Mouse (Mus musculus) gastrocnemius, adult 2 months (tissue): ENCODE results near the gene Susd1. TPM values are rescaled to one million over a fixed set of nuclear protein-coding genes. Genes with fewer than 3 reads are reported as not detected.

Experiments used
- DNase-seq: peaks from one replicate; pipeline ENCODE4 v3.0.0; 2022
- H3K27ac ChIP-seq: fragments of 200-600 bp; 2 replicates; pipeline ENCODE4 v1.8.1; 2022; ENCODE audit warnings: mild to moderate bottlenecking
- H3K4me3 ChIP-seq: fragments of 200-600 bp; 2 replicates; pipeline ENCODE4 v1.8.1; 2022; ENCODE audit warnings: mild to moderate bottlenecking, moderate library complexity
- CTCF ChIP-seq: fragments of 200-600 bp; IDR thresholded peaks from 2 replicates; pipeline ENCODE4 v1.8.1; 2022; ENCODE audit warnings: antibody characterized with exemption, mild to moderate bottlenecking, moderate library complexity
- intact Hi-C: fragments of 180-260 bp; cut with DNase I; formaldehyde crosslinking; loops from one replicate; pipeline ENCODE4 v1.15.1; 2025
- total RNA-seq, 2 experiments: library from RNA; stranded (reverse); gene quantifications; 2 replicates each; pipeline ENCODE4 v1.2.3; 2021

Gene Susd1
- total RNA-seq, 2 experiments from 2014 or later, result 0.43 to 1.0 TPM

GRCm38 (mm10) chr4:59385254-59385895 is 53.1 kb downstream of the Susd1 start:
- intact Hi-C loops, result no loop called here
- DNase-seq, result no peak

GRCm38 (mm10) chr4:59383791-59384190 is 54.6 kb downstream of the Susd1 start:
- Histone ChIP-seq H3K27ac (no peak overlapping the region), H3K4me3 (no peak overlapping the region)
- no peak for TF ChIP-seq CTCF
- intact Hi-C loops, result no loop called here
- DNase-seq, result no peak

More at GRCm38 (mm10) chr4:59385254-59385895, 53.1 kb downstream of the Susd1 start:
- TF ChIP-seq CTCF, result no peak
- H3K27ac ChIP-seq, result no peak overlapping the region
- no peak overlapping the region for H3K4me3 ChIP-seq

GRCm38 (mm10) chr4:59382131-59382530 is 56.3 kb downstream of the Susd1 start:
- intact Hi-C loops, result no loop called here
- TF ChIP-seq CTCF, result no peak
- H3K27ac ChIP-seq, result no peak overlapping the region
- no peak for DNase-seq
- H3K4me3 ChIP-seq, result no peak overlapping the region; the same call in 1 of the 2 replicates

- peak; percentile 59 for TF ChIP-seq CTCF
- no peak overlapping the region for H3K27ac ChIP-seq
- intact Hi-C loops, result no loop called here
- DNase-seq, result peak; percentile 78
- no peak overlapping the region for H3K4me3 ChIP-seq
Observed at GRCm38 (mm10) chr4:59381007-59381743, 57.3 kb downstream of the Susd1 start.

- no peak overlapping the region for H3K4me3 ChIP-seq
- no peak for DNase-seq
- intact Hi-C loops, result no loop called here
- no peak for TF ChIP-seq CTCF
- H3K27ac ChIP-seq, result no peak overlapping the region
Observed at GRCm38 (mm10) chr4:59380478-59380877, 58.0 kb downstream of the Susd1 start.

- intact Hi-C loops, result no loop called here
- Histone ChIP-seq H3K27ac (no peak overlapping the region), H3K4me3 (no peak overlapping the region)
- TF ChIP-seq CTCF, result no peak
- no peak for DNase-seq
Observed at GRCm38 (mm10) chr4:59379876-59380275, 58.6 kb downstream of the Susd1 start.

- intact Hi-C loops, result no loop called here
- no peak for TF ChIP-seq CTCF
- no peak for DNase-seq
- Histone ChIP-seq H3K4me3 (no peak overlapping the region), H3K27ac (no peak overlapping the region)
Observed at GRCm38 (mm10) chr4:59378631-59379030, 59.8 kb downstream of the Susd1 start.

GRCm38 (mm10) chr4:59374271-59374938 is 64.0 kb downstream of the Susd1 start:
- no peak for TF ChIP-seq CTCF
- Histone ChIP-seq H3K4me3 (no peak overlapping the region), H3K27ac (no peak overlapping the region)
- intact Hi-C loops, result no loop called here
- DNase-seq, result no peak

- H3K4me3 ChIP-seq, result no peak overlapping the region
- TF ChIP-seq CTCF, result no peak
- DNase-seq, result no peak
- intact Hi-C loops, result no loop called here
- H3K27ac ChIP-seq, result no peak overlapping the region
Observed at GRCm38 (mm10) chr4:59372546-59373157, 65.8 kb downstream of the Susd1 start.

GRCm38 (mm10) chr4:59371910-59372309 is 66.5 kb downstream of the Susd1 start:
- H3K4me3 ChIP-seq, result no peak overlapping the region
- no peak for DNase-seq
- H3K27ac ChIP-seq, result no peak overlapping the region
- intact Hi-C loops, result no loop called here
- no peak for TF ChIP-seq CTCF

GRCm38 (mm10) chr4:59369941-59370340 is 68.5 kb downstream of the Susd1 start:
- Histone ChIP-seq H3K4me3 (no peak overlapping the region), H3K27ac (no peak overlapping the region)
- intact Hi-C loops, result loop anchor here (10.0 kb wide), 1 partner anchor 505 kb away; no protein-coding TSS in a partner anchor
- no peak for DNase-seq
- TF ChIP-seq CTCF, result no peak

- no peak for TF ChIP-seq CTCF
- intact Hi-C loops, result loop anchor here (10.0 kb wide), 1 partner anchor 507 kb away; no protein-coding TSS in a partner anchor
- Histone ChIP-seq H3K4me3 (no peak overlapping the region), H3K27ac (no peak overlapping the region)
- DNase-seq, result no peak
Observed at GRCm38 (mm10) chr4:59368118-59368517, 70.3 kb downstream of the Susd1 start.
